Mouse (Mus musculus) liver, adult 2 months (tissue): ENCODE data around the gene Gpcpd1. TPM values are rescaled to one million over a fixed set of nuclear protein-coding genes. Genes with fewer than 3 reads are reported as not detected.

Source experiments
- DNase-seq: peaks from one replicate; pipeline ENCODE4 v3.0.0-alpha.2; 2011; ENCODE audit warnings: low read depth, low spot score; ENCODE audit errors: extremely low read depth
- H3K27ac ChIP-seq: fragments of 200-500 bp; replicated peaks from 2 replicates; pipeline ENCODE4 v1.5.1; 2012; ENCODE audit warnings: low read depth, mild to moderate bottlenecking, control low read depth, inconsistent platforms, low read length; ENCODE audit not compliant: insufficient read depth
- H3K27me3 ChIP-seq: fragments of 200-500 bp; 2 replicates; pipeline ENCODE4 v1.6.1; 2012; ENCODE audit warnings: mild to moderate bottlenecking, moderate library complexity, low read length, inconsistent platforms; ENCODE audit not compliant: control insufficient read depth, insufficient read depth
- H3K36me3 ChIP-seq: fragments of 200-500 bp; 2 replicates; pipeline ENCODE4 v1.6.1; 2012; ENCODE audit warnings: low read length, inconsistent platforms; ENCODE audit not compliant: control insufficient read depth, insufficient read depth
- H3K4me1 ChIP-seq: fragments of 200-500 bp; 2 replicates; pipeline ENCODE4 v1.6.1; 2011; ENCODE audit warnings: low read length; ENCODE audit not compliant: control insufficient read depth, insufficient read depth
- H3K4me3 ChIP-seq: fragments of 200-500 bp; 2 replicates; pipeline ENCODE4 v1.5.1; 2011; ENCODE audit warnings: low read depth, mild to moderate bottlenecking, control low read depth, low read length, moderate library complexity; ENCODE audit not compliant: insufficient read depth
- H3K79me2 ChIP-seq: fragments of 200-500 bp; 2 replicates; pipeline ENCODE4 v1.6.1; 2012; ENCODE audit warnings: inconsistent platforms, mild to moderate bottlenecking, low read length, moderate library complexity; ENCODE audit not compliant: control insufficient read depth, insufficient read depth
- H3K9ac ChIP-seq: fragments of 200-500 bp; 2 replicates; pipeline ENCODE4 v1.6.1; 2012; ENCODE audit warnings: low read depth, mild to moderate bottlenecking, control low read depth, inconsistent platforms, low read length
- CTCF ChIP-seq: fragments of 200-500 bp; IDR thresholded peaks from 2 replicates; pipeline ENCODE4 v1.5.1; 2011; ENCODE audit warnings: low read depth, low read length, control low read depth
- POLR2A ChIP-seq: fragments of 200-500 bp; IDR thresholded peaks from 2 replicates; pipeline ENCODE4 v1.6.1; 2011; ENCODE audit warnings: low read length, control low read depth; ENCODE audit not compliant: insufficient read depth; ENCODE audit errors: extremely low read depth
- WGBS: fragments of 180-500 bp; shearing (Covaris S2); methylation state at CpG from one replicate; pipeline ENCODE4 v1.1.7; 2018; 5-methylcytosine and 5-hydroxymethylcytosine counted together
- polyA plus RNA-seq: library from polyadenylated mRNA; depleted of rRNA; stranded (reverse); fragments of >200 nt; gene quantifications from 2 replicates; pipeline ENCODE4 v1.2.3, GENCODE M21; 2012
- total RNA-seq: library from RNA; depleted of rRNA; stranded (reverse); fragments of >200 nt; gene quantifications from 2 replicates; pipeline ENCODE4 v1.2.3, GENCODE M21; 2014

Gpcpd1 gene
- total and polyA plus RNA-seq, 2 experiments: 11.0 to 237 TPM

DNA sequence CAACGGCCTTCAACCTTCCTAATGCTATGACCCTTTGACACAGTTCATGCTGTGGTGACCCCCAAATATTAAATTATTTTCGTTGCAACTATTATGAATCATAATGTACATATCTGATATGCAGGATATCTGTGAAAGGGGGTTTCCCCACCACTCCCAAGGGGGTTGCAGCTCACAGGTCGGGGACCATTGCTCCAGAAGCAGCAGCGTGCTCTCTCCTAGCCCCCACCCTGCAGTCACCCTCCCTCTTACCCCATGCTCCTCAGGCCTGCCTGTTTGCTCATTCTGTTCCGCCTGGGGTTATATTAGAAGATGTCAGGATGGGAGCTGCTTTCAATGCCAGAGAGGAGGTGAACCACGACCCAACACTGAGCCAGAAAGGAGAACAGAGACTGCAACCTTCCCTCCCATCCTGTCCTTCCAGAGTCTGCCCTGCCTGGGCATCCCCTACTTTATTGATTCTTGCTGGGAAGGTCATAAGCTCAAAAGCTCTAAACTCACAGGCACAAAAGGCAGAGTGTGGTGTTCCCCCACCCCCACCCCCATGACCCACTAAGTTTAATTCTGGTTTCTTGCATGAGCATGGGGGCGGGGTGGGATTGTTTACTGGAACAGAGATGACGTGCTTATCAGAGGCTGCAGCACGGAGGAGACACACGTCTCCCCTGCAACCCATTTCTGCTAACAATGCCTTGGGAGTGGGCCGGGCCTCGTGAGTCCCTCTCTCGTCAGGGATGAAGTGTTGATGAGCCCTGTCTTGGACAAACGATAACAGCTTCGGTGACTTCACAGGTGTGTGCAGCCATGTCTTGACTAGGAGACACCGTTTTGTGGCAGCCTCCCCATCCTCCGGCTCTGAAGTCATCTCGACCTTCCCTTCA, 69.3 kb downstream of the Gpcpd1 start:
- no peaks in the 10 kb centered on the region for H3K36me3 ChIP-seq
- no peaks in the 10 kb centered on the region for H3K4me1 ChIP-seq
- no peaks in the 10 kb centered on the region for H3K27me3 ChIP-seq
- H3K9ac ChIP-seq: no peak overlapping the region
- no peak for TF ChIP-seq POLR2A
- TF ChIP-seq CTCF: no peak
- no peak overlapping the region for H3K27ac ChIP-seq
- no peak overlapping the region for H3K4me3 ChIP-seq
- H3K79me2 ChIP-seq: no peaks in the 10 kb centered on the region
- 51% methylated on average over 18 of the region's 18 CpGs for WGBS
- no peak for DNase-seq

- Histone ChIP-seq H3K36me3 (no peaks in the 10 kb centered on the region), H3K4me1 (no peaks in the 10 kb centered on the region), H3K27me3 (no peaks in the 10 kb centered on the region), H3K27ac (no peak overlapping the region), H3K4me3 (no peak overlapping the region), H3K79me2 (no peaks in the 10 kb centered on the region), H3K9ac (no peak overlapping the region)
- TF ChIP-seq CTCF (no peak), POLR2A (no peak)
- 80% methylated on average over 6 of the region's 6 CpGs for WGBS
- no peak for DNase-seq
Observed at GRCm38 (mm10) chr2:132517194-132517836, 70.2 kb downstream of the Gpcpd1 start.

DNA sequence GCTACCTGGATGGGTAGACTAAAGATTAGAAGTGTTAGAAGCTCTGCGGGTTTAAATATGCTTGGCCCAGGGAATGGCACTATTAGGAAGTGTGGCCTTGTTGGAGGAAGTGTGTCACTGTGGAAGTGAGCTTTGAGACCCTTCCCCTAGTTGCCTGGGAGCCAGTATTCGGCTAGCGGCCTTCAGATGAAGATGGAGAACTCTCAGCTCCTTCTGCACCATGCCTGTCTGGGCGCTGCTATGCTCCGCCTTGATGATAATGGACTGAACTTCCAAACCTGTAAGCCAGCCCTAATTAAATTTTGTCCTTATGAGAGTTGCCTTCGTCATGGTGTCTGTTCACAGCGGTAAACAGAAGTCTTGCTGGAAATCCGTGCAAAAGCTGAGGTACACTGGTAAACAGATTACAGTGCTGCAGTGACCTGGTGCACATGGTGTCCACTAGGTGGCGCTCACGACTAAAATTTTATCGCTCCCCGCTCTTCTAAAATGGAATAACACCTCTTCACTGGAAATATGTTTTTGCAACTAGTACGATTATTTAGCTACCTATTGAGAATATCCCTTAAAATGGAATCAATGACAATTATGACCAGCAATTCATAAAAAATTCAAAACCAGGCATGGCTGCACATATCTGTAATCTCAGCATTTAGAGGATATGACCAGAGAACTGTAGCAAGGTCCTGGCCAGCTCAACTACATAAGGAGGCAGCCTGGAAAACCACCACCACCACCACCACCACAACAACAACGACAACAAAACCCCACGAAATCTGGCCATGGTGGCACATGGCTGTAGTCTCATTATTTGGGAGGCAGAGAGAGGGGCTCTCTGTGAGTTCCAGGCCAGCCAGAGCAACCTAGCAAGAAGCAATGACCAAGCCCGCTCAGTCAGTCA, 71.1 kb downstream of the Gpcpd1 start:
- Histone ChIP-seq H3K4me3 (no peak overlapping the region), H3K4me1 (no peaks in the 10 kb centered on the region), H3K27ac (no peak overlapping the region), H3K36me3 (no peaks in the 10 kb centered on the region), H3K27me3 (no peaks in the 10 kb centered on the region), H3K9ac (no peak overlapping the region), H3K79me2 (no peaks in the 10 kb centered on the region)
- WGBS: 27% methylated on average over 16 of the region's 16 CpGs
- DNase-seq: peak; percentile 50
- TF ChIP-seq POLR2A (no peak), CTCF (peak; percentile 70)

- no peak overlapping the region for H3K4me3 ChIP-seq
- TF ChIP-seq CTCF (no peak), POLR2A (no peak)
- no peak for DNase-seq
- no peaks in the 10 kb centered on the region for H3K36me3 ChIP-seq
- whole genome bisulfite sequencing: 87% methylated on average over 13 of the region's 13 CpGs
- H3K27me3 ChIP-seq: no peaks in the 10 kb centered on the region
- H3K4me1 ChIP-seq: no peaks in the 10 kb centered on the region
- no peak overlapping the region for H3K27ac ChIP-seq
- no peaks in the 10 kb centered on the region for H3K79me2 ChIP-seq
- H3K9ac ChIP-seq: no peak overlapping the region
Observed at GRCm38 (mm10) chr2:132515607-132516006, 71.9 kb downstream of the Gpcpd1 start.

GRCm38 (mm10) chr2:132515076-132515475, 72.5 kb downstream of the Gpcpd1 start:
- Histone ChIP-seq H3K4me1 (no peaks in the 10 kb centered on the region), H3K4me3 (no peak overlapping the region), H3K36me3 (no peaks in the 10 kb centered on the region), H3K27ac (no peak overlapping the region), H3K27me3 (no peaks in the 10 kb centered on the region), H3K9ac (no peak overlapping the region), H3K79me2 (no peaks in the 10 kb centered on the region)
- no peak for TF ChIP-seq CTCF
- TF ChIP-seq POLR2A: no peak
- no peak for DNase-seq
- WGBS: 80% methylated on average over 14 of the region's 14 CpGs
